In genomic region chr3:131943436-131943835, GRCm38 (mm10) we compare ENCODE assay signal across 24 mouse cellular contexts.
DNase-seq lines count a peak whose midpoint lies in the region; ATAC-seq and TF ChIP-seq lines count a peak whose summit lies in the region.
"Had no signal": no experiment of that assay in that cellular context is flagged by ENCODE, and none has a peak within 500 bp of the region (broad histone marks: within the 10 kb centered on the region; RNA-seq: fewer than 3 reads in every experiment).

No protein-coding gene starts in this region.

- TF ChIP-seq EP300 in CH12.LX (IDR thresholded peaks at IDR 0.05; ENCODE audit: low read length), result peak; percentile 48; the same call in 1 of the 2 replicates

- intact Hi-C loops in heart, postnatal 10 days (cut with DNase I), result no loop called here

- no peak for TF ChIP-seq RAD21 in CH12.LX (IDR thresholded peaks at IDR 0.05; ENCODE audit: low read depth, low read length)

- H3K36me3 ChIP-seq in CH12.LX (replicated peaks in 1 of 2; ENCODE audit: control insufficient read depth in 1 of 2, insufficient read depth in 1 of 2, low read length in 1 of 2), result no peaks in the 10 kb centered on the region
- no peaks in the 10 kb centered on the region for H3K36me3 ChIP-seq in limb, embryonic 11.5 days (ENCODE audit: control insufficient read depth, insufficient read depth, low read length)
- H3K36me3 ChIP-seq: embryonic facial prominence, embryonic 13.5 days; embryonic facial prominence, embryonic 15.5 days; forebrain, embryonic 10.5 days; forebrain, embryonic 12.5 days; G1E had no signal

- H3K9me3 ChIP-seq in CH12.LX (replicated peaks; ENCODE audit: low read length), result no peaks in the 10 kb centered on the region
- H3K9me3 ChIP-seq in limb, embryonic 11.5 days (ENCODE audit: control insufficient read depth, low read length), result no peaks in the 10 kb centered on the region
- H3K9me3 ChIP-seq: embryonic facial prominence, embryonic 13.5 days; embryonic facial prominence, embryonic 15.5 days; forebrain, embryonic 10.5 days; forebrain, embryonic 12.5 days had no signal

- no peak overlapping the region for H3K9ac ChIP-seq in CH12.LX (ENCODE audit: insufficient read depth, low read depth)
- H3K9ac ChIP-seq in limb, embryonic 11.5 days (ENCODE audit: low read length), result no peak overlapping the region
- H3K9ac ChIP-seq: embryonic facial prominence, embryonic 13.5 days; embryonic facial prominence, embryonic 15.5 days; forebrain, embryonic 12.5 days had no signal

- no peak overlapping the region for H3K4me3 ChIP-seq in CH12.LX (replicated peaks in 1 of 3; ENCODE audit: low read depth in 2 of 3, low read length in 2 of 3, poor library complexity in 1 of 3)
- H3K4me3 ChIP-seq in limb, embryonic 11.5 days (ENCODE audit: low read depth, low read length), result no peak overlapping the region
- H3K4me3 ChIP-seq: embryonic facial prominence, embryonic 13.5 days; embryonic facial prominence, embryonic 15.5 days; erythroblast, embryonic 14.5 days; forebrain, embryonic 10.5 days; forebrain, embryonic 12.5 days had no signal

- H3K4me2 ChIP-seq in CH12.LX (ENCODE audit: insufficient read depth, low read depth, poor library complexity, severe bottlenecking), result peak overlapping the region; percentile 39
- H3K4me2 ChIP-seq in limb, embryonic 11.5 days (ENCODE audit: low read depth, severe bottlenecking), result no peak overlapping the region
- H3K4me2 ChIP-seq: embryonic facial prominence, embryonic 13.5 days; embryonic facial prominence, embryonic 15.5 days; forebrain, embryonic 12.5 days had no signal

- DNase-seq in heart, adult 11 months, result peak; percentile 51
- DNase-seq in heart, postnatal 10 days, result no peak
- peak; percentile 12 for DNase-seq in CH12.LX (ENCODE audit: extremely low read depth)
- no peak for DNase-seq in limb, embryonic 11.5 days (ENCODE audit: low spot score)
- DNase-seq in spleen, adult 12 weeks (ENCODE audit: low spot score), result no peak
- no peak for DNase-seq in embryo, embryonic 11 days
- DNase-seq: adrenal gland, adult 8-10 months; adrenal gland, postnatal 14 days; adrenal gland, postnatal 36 days; cerebellum, adult 11-12 months; cerebellum, adult 2 months; cerebellum, adult 9-10 months; cerebellum, postnatal 10 days; cerebellum, postnatal 25 days had no signal

- H3K27ac ChIP-seq in CH12.LX (ENCODE audit: insufficient read depth, low read depth), result no peak overlapping the region
- 0 out of 2 replicates have a peak overlapping the region, but pooled peaks have one; percentile 14 for H3K27ac ChIP-seq in limb, embryonic 11.5 days (replicated peaks; ENCODE audit: low read depth, low read length)
- H3K27ac ChIP-seq: embryonic facial prominence, embryonic 13.5 days; embryonic facial prominence, embryonic 15.5 days; forebrain, embryonic 10.5 days; forebrain, embryonic 12.5 days had no signal

- TF ChIP-seq POLR2A in CH12.LX (IDR thresholded peaks at IDR 0.05; ENCODE audit: low read depth, low read length), result no peak

- no peaks in the 10 kb centered on the region for H3K79me2 ChIP-seq in CH12.LX (replicated peaks; ENCODE audit: control insufficient read depth, extremely low read depth, insufficient read depth, poor library complexity, severe bottlenecking)

- peaks cover 9 to 29% of the 10 kb centered on the region in 2 experiments for H3K4me1 ChIP-seq in CH12.LX (ENCODE audit: control insufficient read depth in 1 of 2, insufficient read depth in 2 of 2)
- peaks cover 22% of the 10 kb centered on the region for H3K4me1 ChIP-seq in limb, embryonic 11.5 days (ENCODE audit: control insufficient read depth, insufficient read depth, low read length)
- H3K4me1 ChIP-seq: embryonic facial prominence, embryonic 15.5 days; forebrain, embryonic 12.5 days had no signal

- ATAC-seq in limb, embryonic 11.5 days (ENCODE audit: insufficient number of reproducible peaks, low FRiP score, low TSS enrichment, low read depth), result no peak
- ATAC-seq: activated CD4-positive, CD25-positive, alpha-beta regulatory T cell, adult 4 months; forebrain, embryonic 14.5 days; forebrain, embryonic 16.5 days; Patski had no signal

- 63% methylated on average over 7 of the region's 7 CpGs for WGBS in limb, embryonic 11.5 days

- TF ChIP-seq CTCF in CH12.LX (conservative IDR thresholded peaks at IDR 0.05 in 1 of 2, IDR thresholded peaks at IDR 0.05 in 1 of 2; ENCODE audit: low read depth in 2 of 2, low read length in 2 of 2), result no peak

- in situ Hi-C loops in CH12.LX (cut with MboI; ENCODE audit: low pct_ligation_motif_present, low pct_unique_long_range_greater_than_20kb, low sequenced_read_pairs), result no loop called here

- no peaks in the 10 kb centered on the region for H3K27me3 ChIP-seq in CH12.LX (replicated peaks)
- H3K27me3 ChIP-seq in limb, embryonic 11.5 days (ENCODE audit: control insufficient read depth, insufficient read depth, low read length), result no peaks in the 10 kb centered on the region
- H3K27me3 ChIP-seq: embryonic facial prominence, embryonic 13.5 days; embryonic facial prominence, embryonic 15.5 days; forebrain, embryonic 12.5 days; Patski had no signal

- dilution Hi-C loops in CH12.LX (cut with MboI; ENCODE audit: extremely low pct_ligation_motif_present, extremely low pct_unique_long_range_greater_than_20kb, low sequenced_read_pairs), result no loop called here

TF ChIP-seq in CH12.LX, 34 proteins besides CTCF, POLR2A, EP300 and RAD21:
- TF ChIP-seq MEF2A (IDR thresholded peaks at IDR 0.05; ENCODE audit: borderline replicate concordance, low read depth, low read length) (peak; percentile 51; the same call in 1 of the 2 replicates), TCF12 (IDR thresholded peaks at IDR 0.05; ENCODE audit: low read depth, low read length) (0 out of 2 replicates have a peak, but pooled peaks have one; percentile 10), IRF4 (IDR thresholded peaks at IDR 0.05; ENCODE audit: low read depth, low read length) (peak; percentile 76), MXI1 (IDR thresholded peaks at IDR 0.05; ENCODE audit: low read depth, low read length) (no peak), BHLHE40 (IDR thresholded peaks at IDR 0.05; ENCODE audit: low read depth, low read length) (peak; percentile 49; the same call in 1 of the 2 replicates), PAX5 (IDR thresholded peaks at IDR 0.05; ENCODE audit: low read length) (no peak)

Comparison
In these comparisons a context has a peak if more than half of its experiments do, and no peak if none do; other contexts are left out.
1. DNase-seq: peak in heart, adult 11 months (single experiment) and CH12.LX (single experiment); none in heart, postnatal 10 days (0 of 2), limb, embryonic 11.5 days (single experiment), spleen, adult 12 weeks (single experiment) and embryo, embryonic 11 days (single experiment).